Mouse (Mus musculus) stomach, postnatal 0 days (tissue): ENCODE measurements around the gene Dhtkd1.

Source experiments
- CTCF ChIP-seq: IDR thresholded peaks from 2 replicates; pipeline ENCODE4 v1.5.1; 2016; ENCODE audit warnings: antibody characterized with exemption, low read depth, mild to moderate bottlenecking, moderate library complexity
- EP300 ChIP-seq: optimal IDR thresholded peaks from 2 replicates; pipeline ENCODE3; 2016; ENCODE audit warnings: antibody characterized with exemption

DNA sequence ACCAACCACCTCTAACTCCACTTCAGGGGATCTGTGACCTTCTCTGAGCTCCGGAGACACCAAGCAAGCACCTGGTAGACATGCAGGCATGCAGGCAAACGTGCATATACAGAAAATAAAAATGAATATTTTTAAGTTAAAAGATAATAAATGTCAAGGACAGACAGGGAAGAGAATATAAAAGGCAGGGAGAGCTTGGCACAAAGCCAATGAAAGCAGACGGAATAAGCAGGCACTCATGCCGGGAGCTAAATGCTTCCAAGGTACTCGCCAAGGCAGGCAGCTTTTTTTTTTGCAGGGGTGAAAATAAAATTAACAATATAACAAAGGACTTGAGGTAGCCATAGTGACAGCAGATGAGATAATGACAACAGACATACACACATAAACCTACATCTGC is 36.5 kb downstream of the Dhtkd1 start:
- no peak for TF ChIP-seq CTCF
- no peak for TF ChIP-seq EP300
